Mouse (Mus musculus) kidney, adult 2 months (tissue): ENCODE results near the gene Mpp1.

Experiments used
- CTCF ChIP-seq: fragments of 200-500 bp; conservative IDR thresholded peaks from 2 replicates; pipeline ENCODE4 v1.5.1; 2011; ENCODE audit warnings: low read depth, mild to moderate bottlenecking, control low read depth, low read length, moderate library complexity, mixed read lengths; ENCODE audit not compliant: insufficient read depth, insufficient read length
- POLR2A ChIP-seq: fragments of 200-500 bp; IDR thresholded peaks from one replicate; pipeline ENCODE4 v1.6.1; 2011; ENCODE audit warnings: low read depth, low read length, control low read depth

- TF ChIP-seq POLR2A: no peak
- no peak for TF ChIP-seq CTCF
Measured at GRCm38 (mm10) chrX:75126893-75127292, 3.9 kb downstream of the Mpp1 start.
